Mouse (Mus musculus): ENCODE measurements around the gene Gkn3. TPM values are rescaled to one million over a fixed set of nuclear protein-coding genes. Genes with fewer than 3 reads are reported as not detected.

Gkn3 gene
- polyA plus RNA-seq, 1 experiment: not detected

- H3K4me3 ChIP-seq (replicated peaks; ENCODE audit: control insufficient read depth, low read depth, low read length): no peak overlapping the region
- TF ChIP-seq CTCF (IDR thresholded peaks at IDR 0.05; ENCODE audit: control insufficient read depth, insufficient read depth, low read length) (peak; percentile 46; the same call in 1 of the 2 replicates), POLR2A (IDR thresholded peaks at IDR 0.05; ENCODE audit: borderline replicate concordance, control insufficient read depth, low read depth, low read length) (no peak)
- 23% methylated on average over 7 of the region's 7 CpGs for WGBS
- H3K27ac ChIP-seq (ENCODE audit: control insufficient read depth, insufficient read depth, low read depth, low read length, poor library complexity): no peak overlapping the region
- no peaks in the 10 kb centered on the region for H3K4me1 ChIP-seq (ENCODE audit: control insufficient read depth, insufficient read depth, low read length)
Observed at GRCm38 (mm10) chr6:87386203-87386602, 2.5 kb downstream of the Gkn3 start.

- TF ChIP-seq POLR2A (IDR thresholded peaks at IDR 0.05; ENCODE audit: borderline replicate concordance, control insufficient read depth, low read depth, low read length): no peak
- no peak for TF ChIP-seq CTCF (IDR thresholded peaks at IDR 0.05; ENCODE audit: control insufficient read depth, insufficient read depth, low read length)
- no peaks in the 10 kb centered on the region for H3K4me1 ChIP-seq (ENCODE audit: control insufficient read depth, insufficient read depth, low read length)
- 57% methylated on average over 6 of the region's 6 CpGs for WGBS
- no peak overlapping the region for H3K4me3 ChIP-seq (replicated peaks; ENCODE audit: control insufficient read depth, low read depth, low read length)
- no peak overlapping the region for H3K27ac ChIP-seq (ENCODE audit: control insufficient read depth, insufficient read depth, low read depth, low read length, poor library complexity)
Observed at GRCm38 (mm10) chr6:87384761-87385160, 4.0 kb downstream of the Gkn3 start.

- Histone ChIP-seq H3K4me3 (replicated peaks; ENCODE audit: control insufficient read depth, low read depth, low read length) (no peak overlapping the region), H3K27ac (ENCODE audit: control insufficient read depth, insufficient read depth, low read depth, low read length, poor library complexity) (no peak overlapping the region), H3K4me1 (ENCODE audit: control insufficient read depth, insufficient read depth, low read length) (no peaks in the 10 kb centered on the region)
- 16% methylated on average over 24 of the region's 24 CpGs for WGBS
- no peak for TF ChIP-seq POLR2A (IDR thresholded peaks at IDR 0.05; ENCODE audit: borderline replicate concordance, control insufficient read depth, low read depth, low read length)
- TF ChIP-seq CTCF (IDR thresholded peaks at IDR 0.05; ENCODE audit: control insufficient read depth, insufficient read depth, low read length): peak; percentile 13; the same call in 1 of the 2 replicates
Observed at GRCm38 (mm10) chr6:87383926-87384691, 4.6 kb downstream of the Gkn3 start.

DNA sequence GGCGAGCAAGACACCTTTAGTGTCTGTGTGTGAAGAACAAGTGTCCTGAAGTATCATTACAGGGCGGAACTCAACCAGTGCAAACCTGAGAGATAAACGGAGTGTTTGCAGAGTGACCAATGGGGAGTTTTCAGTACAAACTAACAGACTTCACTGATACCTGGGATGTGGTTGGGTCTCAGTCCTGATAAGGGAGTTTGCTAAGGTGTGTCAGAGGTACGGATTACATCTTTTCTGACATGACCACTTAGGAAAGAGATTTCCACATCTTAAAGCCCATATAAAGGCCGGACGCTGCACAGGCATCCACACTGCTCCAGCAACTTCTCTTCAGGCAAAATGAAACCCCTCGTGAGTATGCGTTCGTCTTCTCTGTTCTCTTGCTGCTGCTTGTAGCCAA is 15.7 kb downstream of the Gkn3 start, which contains the start of gene Gkn2:
TSS of gene Gkn2 (plus strand) at position 301 of the 400 bp plus-strand sequence.
- H3K27ac ChIP-seq (ENCODE audit: control insufficient read depth, insufficient read depth, low read depth, low read length, poor library complexity): no peak within 1 kb of the TSS
- no peaks in the 10 kb centered on the region for H3K4me1 ChIP-seq (ENCODE audit: control insufficient read depth, insufficient read depth, low read length)
- no peak within 1 kb of the TSS for H3K4me3 ChIP-seq (replicated peaks; ENCODE audit: control insufficient read depth, low read depth, low read length)
- TF ChIP-seq POLR2A (IDR thresholded peaks at IDR 0.05; ENCODE audit: borderline replicate concordance, control insufficient read depth, low read depth, low read length) (no peak), CTCF (IDR thresholded peaks at IDR 0.05; ENCODE audit: control insufficient read depth, insufficient read depth, low read length) (no peak)
- 85% methylated on average over 9 of the region's 9 CpGs for WGBS

DNA sequence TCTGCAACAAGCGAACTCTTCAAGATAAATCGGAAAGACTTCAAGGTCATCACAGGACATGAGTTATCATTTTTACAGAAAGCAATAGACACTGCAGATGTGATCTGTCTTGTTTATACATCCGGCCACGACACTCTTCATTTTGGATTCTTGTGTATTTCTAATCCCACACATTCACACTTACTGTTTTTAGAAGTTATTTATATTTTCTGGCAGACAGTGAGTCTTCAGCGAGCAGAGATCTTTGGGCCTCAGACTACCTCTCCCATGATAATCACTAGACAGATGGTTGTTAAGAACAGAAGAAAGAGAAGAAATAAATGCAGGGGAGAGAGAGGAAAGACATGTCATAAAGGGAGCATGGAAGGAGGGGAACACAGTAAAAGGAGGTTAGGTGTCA is 19.5 kb downstream of the Gkn3 start:
- TF ChIP-seq CTCF (IDR thresholded peaks at IDR 0.05; ENCODE audit: control insufficient read depth, insufficient read depth, low read length) (no peak), POLR2A (IDR thresholded peaks at IDR 0.05; ENCODE audit: borderline replicate concordance, control insufficient read depth, low read depth, low read length) (no peak)
- 84% methylated on average over 5 of the region's 5 CpGs for WGBS
- Histone ChIP-seq H3K27ac (ENCODE audit: control insufficient read depth, insufficient read depth, low read depth, low read length, poor library complexity) (no peak overlapping the region), H3K4me1 (ENCODE audit: control insufficient read depth, insufficient read depth, low read length) (no peaks in the 10 kb centered on the region), H3K4me3 (replicated peaks; ENCODE audit: control insufficient read depth, low read depth, low read length) (no peak overlapping the region)

DNA sequence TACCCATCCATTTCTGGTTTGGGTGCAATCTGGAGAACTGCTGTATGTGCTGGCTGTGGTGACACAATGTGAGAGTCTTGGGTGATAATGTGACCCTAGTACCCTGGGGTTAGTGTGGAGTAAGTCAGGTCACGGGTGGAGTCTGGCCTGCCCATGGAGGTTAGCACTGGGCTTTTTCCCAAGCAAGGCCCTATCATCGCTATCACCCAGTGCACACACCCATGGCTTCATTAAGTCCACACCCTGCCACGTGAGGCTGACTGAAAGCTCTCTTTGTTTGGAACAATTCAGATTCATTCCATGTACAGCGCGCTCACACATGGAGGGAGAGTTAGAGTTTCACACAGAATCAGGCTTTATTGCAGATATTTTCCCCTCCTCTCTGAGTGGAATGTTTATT is 34.3 kb downstream of the Gkn3 start:
- no peak overlapping the region for H3K4me3 ChIP-seq (replicated peaks; ENCODE audit: control insufficient read depth, low read depth, low read length)
- H3K4me1 ChIP-seq (ENCODE audit: control insufficient read depth, insufficient read depth, low read length): no peaks in the 10 kb centered on the region
- no peak overlapping the region for H3K27ac ChIP-seq (ENCODE audit: control insufficient read depth, insufficient read depth, low read depth, low read length, poor library complexity)
- TF ChIP-seq POLR2A (IDR thresholded peaks at IDR 0.05; ENCODE audit: borderline replicate concordance, control insufficient read depth, low read depth, low read length) (no peak), CTCF (IDR thresholded peaks at IDR 0.05; ENCODE audit: control insufficient read depth, insufficient read depth, low read length) (no peak)
- WGBS: 78% methylated on average over 5 of the region's 5 CpGs

DNA sequence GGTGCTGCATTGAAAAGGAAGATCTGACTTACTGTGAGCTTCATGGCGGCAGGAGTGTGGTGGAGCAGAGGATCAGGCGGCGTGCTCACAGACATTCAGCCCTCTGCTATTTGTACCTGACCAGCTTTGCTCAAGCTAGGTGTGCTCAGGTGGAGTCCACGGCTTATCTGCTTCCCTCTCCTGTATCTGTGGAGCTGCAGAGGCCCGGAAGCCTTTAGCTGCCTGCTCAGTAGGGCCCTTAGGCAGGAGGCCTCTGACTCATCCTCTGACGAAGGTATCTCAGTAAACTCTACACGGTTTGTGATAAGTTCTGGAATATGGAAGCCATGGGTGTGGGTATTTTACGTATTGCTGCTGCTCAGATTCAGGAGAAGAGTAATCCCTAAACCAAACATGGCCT is 37.9 kb downstream of the Gkn3 start, which contains the start of gene Gkn1:
TSS of gene Gkn1 (minus strand) at position 114 of the 400 bp plus-strand sequence.
- WGBS: 78% methylated on average over 8 of the region's 8 CpGs
- Histone ChIP-seq H3K4me3 (replicated peaks; ENCODE audit: control insufficient read depth, low read depth, low read length) (no peak within 1 kb of the TSS), H3K27ac (ENCODE audit: control insufficient read depth, insufficient read depth, low read depth, low read length, poor library complexity) (no peak within 1 kb of the TSS), H3K4me1 (ENCODE audit: control insufficient read depth, insufficient read depth, low read length) (no peaks in the 10 kb centered on the region)
- no peak for TF ChIP-seq POLR2A (IDR thresholded peaks at IDR 0.05; ENCODE audit: borderline replicate concordance, control insufficient read depth, low read depth, low read length)
- TF ChIP-seq CTCF (IDR thresholded peaks at IDR 0.05; ENCODE audit: control insufficient read depth, insufficient read depth, low read length): no peak

- H3K4me3 ChIP-seq (replicated peaks; ENCODE audit: control insufficient read depth, low read depth, low read length): no peak overlapping the region
- TF ChIP-seq CTCF (IDR thresholded peaks at IDR 0.05; ENCODE audit: control insufficient read depth, insufficient read depth, low read length): no peak
- H3K27ac ChIP-seq (ENCODE audit: control insufficient read depth, insufficient read depth, low read depth, low read length, poor library complexity): no peak overlapping the region
- WGBS: 28% methylated on average over 6 of the region's 6 CpGs
- no peaks in the 10 kb centered on the region; the same call in 1 of the 2 replicates for H3K4me1 ChIP-seq (ENCODE audit: control insufficient read depth, insufficient read depth, low read length)
Observed at GRCm38 (mm10) chr6:87335935-87336295, 52.8 kb downstream of the Gkn3 start.

All from bone marrow, adult 2 months (tissue).